In the genomic region with DNA sequence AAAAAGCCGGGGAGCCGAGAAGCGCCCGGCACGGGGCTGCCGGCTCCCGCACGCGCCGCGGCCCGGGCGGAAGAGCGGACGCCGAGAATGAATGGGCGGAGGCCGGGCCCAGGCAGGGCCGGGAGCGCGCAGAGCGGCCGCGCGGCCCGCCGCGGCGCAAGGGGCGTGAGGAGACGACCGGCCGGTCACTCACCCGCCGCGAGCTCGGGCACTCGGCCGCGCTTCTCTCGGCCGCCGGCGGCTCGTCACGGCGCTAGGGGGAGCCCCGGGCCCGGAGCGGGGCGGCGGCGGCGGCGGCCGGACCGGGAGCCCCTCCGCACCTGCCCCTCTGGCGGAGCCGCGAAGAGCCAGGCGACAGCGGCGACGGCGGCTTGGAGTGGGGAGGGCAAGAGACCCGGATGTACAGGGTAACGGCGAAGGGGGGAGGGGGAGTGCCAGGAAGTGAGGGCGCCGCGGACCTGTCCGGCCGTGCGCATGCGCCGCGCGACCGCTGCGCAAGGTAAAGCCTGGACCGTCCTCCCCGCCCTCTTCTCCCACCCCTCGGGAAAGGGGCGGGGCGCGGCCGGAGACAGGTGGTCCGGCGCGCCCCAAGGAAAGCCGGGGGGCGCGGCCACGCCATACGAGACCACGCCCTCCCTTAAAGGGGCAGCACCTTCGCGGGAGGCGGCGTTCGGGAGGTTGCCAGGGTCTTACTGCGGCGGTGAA, we compare ENCODE assay signal across 8 mouse cellular contexts.
DNase-seq lines count a peak whose midpoint lies in the region; ATAC-seq and TF ChIP-seq lines count a peak whose summit lies in the region.

No protein-coding gene starts in this region.

- H3K9ac ChIP-seq in heart, embryonic 15.5 days: peak overlapping the region; percentile 81
- peak overlapping the region; percentile 79 for H3K9ac ChIP-seq in liver, embryonic 14.5 days (replicated peaks)
- peak overlapping the region; percentile 92 for H3K9ac ChIP-seq in neural tube, embryonic 11.5 days (ENCODE audit: low read length)
- peak overlapping the region; percentile 81 for H3K9ac ChIP-seq in stomach, postnatal 0 days (ENCODE audit: low read length)

- peak; percentile 82 for ATAC-seq in CD4-positive, CD25-positive, alpha-beta regulatory T cell, adult 4 months
- peak; percentile 96 for ATAC-seq in heart, embryonic 15.5 days (replicated peaks; ENCODE audit: insufficient number of reproducible peaks, insufficient read depth, low FRiP score, low read depth)
- peak; percentile 90 for ATAC-seq in liver, embryonic 14.5 days (ENCODE audit: insufficient read depth)
- ATAC-seq in neural tube, embryonic 11.5 days (ENCODE audit: insufficient read depth, low FRiP score, low TSS enrichment): peak; percentile 97
- peak; percentile 96 for ATAC-seq in stomach, postnatal 0 days (ENCODE audit: low FRiP score, low TSS enrichment)

- peaks cover 56% of the 10 kb centered on the region for H3K4me1 ChIP-seq in forebrain, embryonic 10.5 days
- peaks cover 17% of the 10 kb centered on the region for H3K4me1 ChIP-seq in heart, embryonic 15.5 days (replicated peaks)
- H3K4me1 ChIP-seq in liver, embryonic 14.5 days (replicated peaks; ENCODE audit: control insufficient read depth in 2 of 2, insufficient read depth in 2 of 2, low read length in 1 of 2): peaks cover 6 to 24% of the 10 kb centered on the region in 2 experiments
- peaks cover 8% of the 10 kb centered on the region; the same call in 1 of the 2 replicates for H3K4me1 ChIP-seq in neural tube, embryonic 11.5 days (ENCODE audit: control insufficient read depth, insufficient read depth, low read length)
- H3K4me1 ChIP-seq in stomach, postnatal 0 days (replicated peaks; ENCODE audit: control insufficient read depth, insufficient read depth): no peaks in the 10 kb centered on the region

- H3K36me3 ChIP-seq in forebrain, embryonic 10.5 days (replicated peaks): no peaks in the 10 kb centered on the region
- H3K36me3 ChIP-seq in heart, embryonic 15.5 days: no peaks in the 10 kb centered on the region
- H3K36me3 ChIP-seq in liver, embryonic 14.5 days (replicated peaks; ENCODE audit: control insufficient read depth, insufficient read depth, low read depth): no peaks in the 10 kb centered on the region
- H3K36me3 ChIP-seq in neural tube, embryonic 11.5 days (ENCODE audit: control insufficient read depth, insufficient read depth, low read length): no peaks in the 10 kb centered on the region
- H3K36me3 ChIP-seq in stomach, postnatal 0 days (ENCODE audit: control insufficient read depth, insufficient read depth, low read length): no peaks in the 10 kb centered on the region

- H3K9me3 ChIP-seq in forebrain, embryonic 10.5 days: no peaks in the 10 kb centered on the region
- no peaks in the 10 kb centered on the region for H3K9me3 ChIP-seq in heart, embryonic 15.5 days (replicated peaks)
- no peaks in the 10 kb centered on the region for H3K9me3 ChIP-seq in liver, embryonic 14.5 days (ENCODE audit: control insufficient read depth, low read length)
- H3K9me3 ChIP-seq in neural tube, embryonic 11.5 days (ENCODE audit: control insufficient read depth, low read length): no peaks in the 10 kb centered on the region
- no peaks in the 10 kb centered on the region for H3K9me3 ChIP-seq in stomach, postnatal 0 days (ENCODE audit: control insufficient read depth, low read length)

- no peak for TF ChIP-seq EP300 in liver, embryonic 14.5 days (IDR thresholded peaks at IDR 0.05; ENCODE audit: low read depth)
- no peak for TF ChIP-seq EP300 in stomach, postnatal 0 days (optimal IDR thresholded peaks at IDR 0.05)

- H3K4me3 ChIP-seq in forebrain, embryonic 10.5 days: peak overlapping the region; percentile 91
- peak overlapping the region; percentile 76 for H3K4me3 ChIP-seq in heart, embryonic 15.5 days
- H3K4me3 ChIP-seq in liver, embryonic 14.5 days (ENCODE audit: insufficient read depth in 1 of 2, low read depth in 2 of 2, low read length in 2 of 2): peak overlapping the region; percentile 74 to 96
- H3K4me3 ChIP-seq in neural tube, embryonic 11.5 days (ENCODE audit: low read depth, low read length): peak overlapping the region; percentile 79
- H3K4me3 ChIP-seq in stomach, postnatal 0 days (ENCODE audit: low read depth, low read length): peak overlapping the region; percentile 86

- WGBS in forebrain, embryonic 10.5 days: under 1% methylated on average over 101 of the region's 104 CpGs
- WGBS in heart, embryonic 15.5 days: under 1% methylated on average over 100 of the region's 104 CpGs
- under 1% methylated on average over 84 of the region's 104 CpGs for WGBS in liver, embryonic 14.5 days (ENCODE audit: insufficient replicate concordance)
- WGBS in neural tube, embryonic 11.5 days: under 1% methylated on average over 93 of the region's 104 CpGs
- WGBS in stomach, postnatal 0 days: under 1% methylated on average over 71 of the region's 104 CpGs

- peak overlapping the region; percentile 83 for H3K4me2 ChIP-seq in heart, embryonic 15.5 days
- peak overlapping the region; percentile 73 for H3K4me2 ChIP-seq in liver, embryonic 14.5 days (ENCODE audit: low read depth)
- H3K4me2 ChIP-seq in neural tube, embryonic 11.5 days (ENCODE audit: low read depth): peak overlapping the region; percentile 62
- peak overlapping the region; percentile 85 for H3K4me2 ChIP-seq in stomach, postnatal 0 days (replicated peaks; ENCODE audit: low read depth)

- DNase-seq in c-Kit-negative CD71-positive TER-119-positive erythroid progenitor cells, embryonic 14.5 days (ENCODE audit: low read depth, low spot score): peak; percentile 79
- DNase-seq in forebrain, embryonic 10.5 days (ENCODE audit: extremely low spot score, low spot score): peak; percentile 93
- DNase-seq in kidney, postnatal 25 days: peak; percentile 97 to 98
- peak; percentile 86 to 87 (median 87) for DNase-seq in liver, embryonic 14.5 days (ENCODE audit: low read depth in 3 of 3, low spot score in 3 of 3)
- DNase-seq in neural tube, embryonic 11.5 days (ENCODE audit: low spot score): peak; percentile 99
- DNase-seq in stomach, postnatal 0 days (ENCODE audit: low spot score): peak; percentile 97

- H3K27me3 ChIP-seq in forebrain, embryonic 10.5 days (ENCODE audit: poor library complexity, severe bottlenecking): 0 out of 2 replicates have a peak, but pooled peaks cover 7% of the 10 kb centered on the region
- H3K27me3 ChIP-seq in heart, embryonic 15.5 days: no peaks in the 10 kb centered on the region
- no peaks in the 10 kb centered on the region for H3K27me3 ChIP-seq in liver, embryonic 14.5 days (ENCODE audit: control insufficient read depth, insufficient read depth, low read length)
- no peaks in the 10 kb centered on the region for H3K27me3 ChIP-seq in neural tube, embryonic 11.5 days (ENCODE audit: control insufficient read depth, insufficient read depth, low read length)
- no peaks in the 10 kb centered on the region for H3K27me3 ChIP-seq in stomach, postnatal 0 days (ENCODE audit: control insufficient read depth, insufficient read depth, low read length)

- H3K27ac ChIP-seq in forebrain, embryonic 10.5 days: peak overlapping the region; percentile 97
- peak overlapping the region; percentile 93 for H3K27ac ChIP-seq in heart, embryonic 15.5 days
- peak overlapping the region; percentile 26 for H3K27ac ChIP-seq in liver, embryonic 14.5 days
- H3K27ac ChIP-seq in neural tube, embryonic 11.5 days (ENCODE audit: low read depth, low read length): peak overlapping the region; percentile 90
- peak overlapping the region; percentile 95 for H3K27ac ChIP-seq in stomach, postnatal 0 days (replicated peaks)

- no peak for TF ChIP-seq CTCF in liver, embryonic 14.5 days (IDR thresholded peaks at IDR 0.05; ENCODE audit: low read depth)
- TF ChIP-seq CTCF in stomach, postnatal 0 days (IDR thresholded peaks at IDR 0.05; ENCODE audit: low read depth): no peak; the same call in 1 of the 2 replicates

Comparison
In these comparisons a context has a peak if more than half of its experiments do, and no peak if none do; other contexts are left out.
1. Peak in every context shown above with its lines: DNase-seq, ATAC-seq, H3K4me3 ChIP-seq and H3K27ac ChIP-seq.
2. H3K27ac ChIP-seq: peak in every context shown above with its lines; median percentile 97 in forebrain, embryonic 10.5 days; 95 in stomach, postnatal 0 days; 93 in heart, embryonic 15.5 days; 90 in neural tube, embryonic 11.5 days; 26 in liver, embryonic 14.5 days.